Mouse (Mus musculus): ENCODE results near the gene Pcp2.

The Pcp2 gene

DNA sequence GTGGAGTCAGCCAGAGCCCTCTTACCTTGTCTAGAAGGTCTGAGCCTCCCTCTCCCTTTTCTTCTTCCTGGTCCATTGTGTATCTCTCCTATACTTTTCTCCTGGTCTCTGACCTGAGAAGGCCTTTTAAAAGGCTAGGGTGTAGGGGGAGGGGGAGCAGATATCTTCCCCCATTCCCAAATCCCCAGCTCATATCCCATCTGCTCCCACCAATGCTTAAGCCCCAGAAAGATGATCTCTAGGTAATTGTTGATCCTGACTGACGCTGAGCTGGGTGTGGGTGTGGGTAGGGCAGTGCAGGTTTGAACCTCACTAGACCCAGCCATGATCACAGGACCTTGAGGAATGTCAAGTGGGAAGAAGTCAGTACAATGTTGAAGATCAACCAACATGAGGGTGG, at the start of gene Pcp2:
Gene Pcp2, minus strand, starts transcription at position 101 of the 400 bp plus-strand sequence.
- no peak for DNase-seq

DNA sequence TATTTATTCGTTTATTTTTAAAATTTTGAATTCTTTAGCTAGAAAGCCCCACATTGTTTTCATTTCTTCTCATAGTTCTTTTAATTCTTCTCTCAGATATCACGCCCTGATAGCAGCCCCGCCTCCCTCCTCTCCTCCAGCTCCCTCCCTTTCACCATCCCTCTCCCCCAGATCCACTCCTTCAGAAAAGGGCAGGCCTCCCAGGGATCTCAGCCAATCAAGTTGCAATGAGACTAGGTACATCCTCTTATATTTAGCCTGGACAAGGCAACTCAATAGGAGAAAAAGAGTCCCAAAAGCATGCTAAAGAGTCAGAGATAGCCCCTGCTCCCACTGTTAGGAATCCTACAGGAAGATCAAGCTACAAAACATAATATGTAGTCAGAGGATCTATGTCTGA, 49.3 kb upstream of the Pcp2 start:
- DNase-seq = peak; percentile 55

DNA sequence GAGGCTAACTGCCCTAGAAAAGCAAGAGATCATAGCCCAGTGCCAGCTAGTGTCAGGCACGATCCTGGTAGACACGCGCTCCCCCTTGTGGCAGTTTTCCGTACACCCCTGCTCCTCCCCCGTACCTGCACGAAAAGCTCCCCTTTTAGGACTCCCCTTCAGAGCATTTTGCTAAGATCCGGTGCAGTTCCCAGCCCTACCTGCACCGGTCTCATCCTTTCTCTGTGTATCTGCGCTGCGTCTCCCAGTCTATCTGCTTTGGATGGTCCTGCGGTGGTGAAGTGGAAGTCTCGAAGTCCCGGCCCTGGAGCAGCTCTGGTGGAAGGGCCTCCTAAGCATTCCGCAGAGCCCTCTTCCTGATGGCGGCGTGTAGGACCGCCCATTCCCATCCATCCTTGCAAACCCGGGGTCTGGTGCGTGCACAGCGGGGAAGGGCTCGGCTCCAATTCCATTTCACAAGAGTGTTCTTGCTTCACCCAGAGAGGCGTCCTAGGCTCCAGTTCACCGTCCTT, 46.7 kb upstream of the Pcp2 start, which contains the start of gene Fcor:
Gene Fcor, minus strand, starts transcription at position 383 of the 512 bp plus-strand sequence.
- peak; percentile 97 for DNase-seq

- no peak for DNase-seq
Observed at GRCm38 (mm10) chr8:3670388-3670787, 45.0 kb upstream of the Pcp2 start.

GRCm38 (mm10) chr8:3665507-3665906, 40.2 kb upstream of the Pcp2 start, which contains the start of gene Mcemp1:
TSS of gene Mcemp1 (plus strand) at chr8:3665754.
- no peak for DNase-seq

GRCm38 (mm10) chr8:3664405-3664804, 39.1 kb upstream of the Pcp2 start:
- no peak for DNase-seq

- DNase-seq = no peak
Observed at GRCm38 (mm10) chr8:3660889-3661288, 35.5 kb upstream of the Pcp2 start.

GRCm38 (mm10) chr8:3656725-3657381, 31.5 kb upstream of the Pcp2 start:
- DNase-seq = no peak

GRCm38 (mm10) chr8:3655526-3655925, 30.2 kb upstream of the Pcp2 start, which contains the start of gene Retn:
TSS of gene Retn (plus strand) at chr8:3655770.
- DNase-seq = no peak

DNA sequence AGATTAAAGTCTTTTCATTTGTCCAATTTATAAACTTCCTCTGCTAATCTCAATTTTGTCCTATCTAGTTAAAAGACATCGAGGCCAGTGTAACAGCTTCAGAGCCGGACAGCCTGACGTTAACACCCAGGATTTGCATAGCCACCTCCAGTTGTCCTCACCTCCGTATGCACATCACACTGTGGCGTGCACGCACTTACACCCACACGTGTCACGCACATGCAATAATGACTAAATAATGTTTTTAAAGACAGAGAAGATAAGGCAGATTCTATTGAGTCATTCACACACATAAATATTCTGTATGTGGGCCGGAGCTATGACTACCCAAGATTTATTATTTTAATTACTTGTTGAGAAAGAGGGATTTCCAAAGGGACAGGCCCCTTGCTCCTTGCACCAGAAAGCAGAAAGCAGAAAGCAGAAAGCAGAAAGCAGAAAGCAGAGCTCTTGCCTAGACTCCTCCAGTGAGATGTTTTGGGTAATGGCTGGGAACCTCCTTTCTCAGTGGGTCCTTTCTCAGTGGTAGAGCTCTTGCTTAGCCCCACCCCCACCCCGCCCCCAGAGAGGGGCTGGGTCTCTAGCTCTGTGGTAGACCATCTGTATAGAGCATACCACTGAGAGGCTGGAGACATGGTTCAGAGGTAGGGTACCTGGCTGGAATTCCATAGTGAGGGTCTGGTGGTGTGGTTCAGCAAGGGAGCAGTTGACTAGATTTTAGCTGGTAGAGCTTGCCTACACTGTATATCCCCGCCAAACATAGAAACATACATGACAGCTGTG, 29.6 kb upstream of the Pcp2 start:
- no peak for DNase-seq

GRCm38 (mm10) chr8:3652845-3653244, 27.5 kb upstream of the Pcp2 start:
- DNase-seq = no peak

DNA sequence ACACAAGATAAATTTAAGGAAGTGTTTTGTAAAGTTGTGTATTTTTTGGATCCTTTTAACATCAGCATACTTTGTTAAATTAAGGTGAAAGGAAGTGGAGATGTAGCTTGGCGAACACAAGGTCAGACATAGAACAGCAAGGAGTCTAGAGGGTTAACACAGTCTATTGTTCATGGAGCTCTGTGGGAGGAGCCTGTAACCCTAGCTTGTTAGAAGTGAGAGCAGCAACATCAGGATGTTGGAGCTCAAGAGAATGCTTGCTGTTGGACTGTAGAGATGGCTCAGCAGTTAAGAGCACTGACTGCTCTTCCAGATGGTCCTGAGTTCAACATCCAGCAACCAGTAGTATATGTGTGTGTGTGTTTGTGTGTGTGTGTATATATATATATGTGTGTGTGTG, 23.6 kb upstream of the Pcp2 start:
- DNase-seq = no peak

- no peak for DNase-seq
Observed at GRCm38 (mm10) chr8:3648268-3648667, 22.9 kb upstream of the Pcp2 start.

GRCm38 (mm10) chr8:3647561-3647960, 22.2 kb upstream of the Pcp2 start:
- DNase-seq = no peak

DNA sequence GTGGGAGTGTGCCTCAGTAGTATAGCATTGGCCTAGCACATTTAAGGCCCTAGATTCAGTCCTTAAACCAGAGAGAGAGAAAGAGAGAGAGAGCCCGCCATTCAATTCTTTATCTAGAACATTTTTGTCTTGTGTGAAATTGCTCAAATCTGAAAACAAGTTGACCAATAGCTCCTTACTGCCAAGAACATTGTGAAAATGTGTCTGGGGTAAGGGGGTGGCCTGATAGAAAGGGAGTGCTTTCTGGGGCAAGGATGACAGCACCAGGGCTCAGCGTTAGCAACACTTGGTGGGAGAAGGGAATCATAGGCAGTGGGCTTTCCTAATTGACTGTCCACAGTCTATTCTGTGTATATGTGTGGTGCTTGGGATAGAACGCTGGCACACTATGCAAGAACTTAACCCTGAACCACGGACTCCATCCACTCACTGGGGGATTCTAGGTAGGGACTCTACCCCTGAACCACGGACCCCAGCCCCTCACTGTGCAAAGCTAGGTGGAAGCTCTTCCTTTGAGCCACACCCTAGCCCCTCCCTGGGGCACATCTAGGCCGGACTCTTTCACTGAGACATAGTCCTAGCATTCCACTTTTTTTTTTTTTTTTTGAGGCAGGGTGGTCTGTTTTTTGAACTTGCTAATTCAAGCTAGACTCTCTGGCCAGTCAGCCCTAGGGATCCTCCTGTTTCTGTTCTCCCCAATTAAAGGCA, 21.6 kb upstream of the Pcp2 start:
- no peak for DNase-seq

DNA sequence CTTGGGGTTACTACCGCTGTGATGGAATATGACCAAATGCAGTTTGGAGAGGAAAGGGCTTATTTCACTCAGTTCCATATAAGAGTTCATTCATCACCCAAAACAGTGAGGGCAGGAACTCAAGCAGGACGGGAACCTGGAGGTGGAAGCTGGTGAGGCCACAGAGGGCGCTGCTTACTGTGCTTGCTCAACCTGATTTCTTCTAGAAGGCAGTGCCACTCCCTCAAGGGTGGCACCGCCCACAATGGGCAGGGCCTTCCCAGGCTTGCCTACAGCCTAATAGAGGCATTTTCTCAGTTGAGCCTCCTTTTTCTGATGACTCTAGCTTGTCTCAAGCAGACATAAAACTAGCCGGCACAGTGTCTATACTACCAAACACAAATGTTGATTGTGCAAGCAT, 20.5 kb upstream of the Pcp2 start:
- DNase-seq = peak; percentile 92

DNA sequence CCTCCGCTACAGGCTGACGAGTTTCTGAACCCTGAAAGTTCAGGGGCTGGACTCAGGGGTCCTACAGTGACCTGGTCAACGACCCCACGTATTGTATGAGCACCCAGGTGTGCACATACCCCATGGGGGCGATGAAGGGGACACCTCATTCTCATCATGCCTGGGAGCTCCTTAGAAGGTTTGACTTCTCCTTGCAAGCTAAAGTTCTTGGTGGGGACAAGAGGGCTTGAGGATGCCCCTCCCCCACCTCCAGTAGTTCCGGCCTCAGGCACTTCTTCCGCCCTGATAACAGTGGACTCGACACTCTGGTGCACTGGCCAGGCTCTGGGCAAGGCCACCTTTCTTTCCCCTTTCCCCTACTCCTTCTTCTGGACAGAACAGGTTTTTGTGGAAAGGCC, 6.1 kb upstream of the Pcp2 start:
- DNase-seq = peak; percentile 88

GRCm38 (mm10) chr8:3630647-3631477, 5.5 kb upstream of the Pcp2 start, which contains the start of gene Stxbp2:
TSS of gene Stxbp2 (plus strand) at chr8:3630955.
- peak; percentile 94 for DNase-seq

DNA sequence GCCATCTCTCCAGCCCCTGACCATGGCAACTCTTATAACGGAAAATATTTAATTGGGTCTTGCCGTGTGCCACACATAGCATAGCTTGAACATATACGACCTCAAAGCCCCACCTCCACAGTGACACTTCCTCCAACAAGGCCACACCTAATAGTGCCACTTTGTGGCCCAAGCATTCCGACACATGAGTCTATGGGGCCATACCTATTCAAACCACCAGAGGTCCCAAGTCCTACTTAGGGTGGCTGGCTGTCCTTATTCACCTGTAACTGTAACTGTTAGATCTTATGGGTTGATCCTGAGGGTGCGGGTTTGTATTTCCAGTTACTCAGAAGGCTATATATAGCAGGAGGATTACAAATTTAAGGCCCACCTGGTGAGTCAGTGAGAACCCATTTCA, 2.7 kb upstream of the Pcp2 start:
- no peak for DNase-seq

GRCm38 (mm10) chr8:3626971-3627370, 1.6 kb upstream of the Pcp2 start:
- no peak for DNase-seq

- DNase-seq = no peak
Observed at GRCm38 (mm10) chr8:3622119-3622518, 3.2 kb downstream of the Pcp2 start.

- DNase-seq = peak; percentile 100
Observed at GRCm38 (mm10) chr8:3621199-3621970, 4.0 kb downstream of the Pcp2 start, which contains the start of the genes Xab2 and Pet100. TSS of gene Xab2 (minus strand) at chr8:3621316. TSS of gene Pet100 (plus strand) at chr8:3621548.
